Mouse (Mus musculus) bone marrow, adult 2 months (tissue): ENCODE measurements at regions not wholly inside any gene's neighbourhood (a gene's known extent, or its start where the extent isn't known, plus 50 kb on each side); places are given as distances from the start of the nearest gene placed in this dataset.

Experiments
- H3K27ac ChIP-seq: fragments of 200-500 bp; 2 replicates; pipeline ENCODE4 v1.5.1; 2012; ENCODE audit warnings: low read depth, mild to moderate bottlenecking, control low read depth, inconsistent platforms, low read length; ENCODE audit not compliant: control insufficient read depth, poor library complexity, insufficient read depth
- H3K4me1 ChIP-seq: fragments of 200-500 bp; 2 replicates; pipeline ENCODE4 v1.6.1; 2011; ENCODE audit warnings: low read length; ENCODE audit not compliant: control insufficient read depth, insufficient read depth
- H3K4me3 ChIP-seq: fragments of 200-500 bp; replicated peaks from 2 replicates; pipeline ENCODE3; 2011; ENCODE audit warnings: mild to moderate bottlenecking, low read depth, low read length, control low read depth; ENCODE audit not compliant: control insufficient read depth
- CTCF ChIP-seq: fragments of 200-500 bp; IDR thresholded peaks from 2 replicates; pipeline ENCODE4 v1.5.1; 2011; ENCODE audit warnings: low read length, control low read depth; ENCODE audit not compliant: control insufficient read depth, insufficient read depth
- POLR2A ChIP-seq: fragments of 200-500 bp; IDR thresholded peaks from 2 replicates; pipeline ENCODE4 v1.6.1; 2011; ENCODE audit warnings: low read depth, mild to moderate bottlenecking, control low read depth, low read length, borderline replicate concordance; ENCODE audit not compliant: control insufficient read depth
- WGBS: fragments of 180-500 bp; shearing (Covaris S2); methylation state at CpG from one replicate; pipeline ENCODE4 v1.1.7; 2018; 5-methylcytosine and 5-hydroxymethylcytosine counted together

GRCm38 (mm10) chr15:62284606-62285531 lies 1362.1 kb upstream of the A1bg start:
- no peak for TF ChIP-seq CTCF
- TF ChIP-seq POLR2A: no peak
- Histone ChIP-seq H3K27ac (no peak overlapping the region), H3K4me1 (no peaks in the 10 kb centered on the region; the same call in 1 of the 2 replicates), H3K4me3 (no peak overlapping the region)
- WGBS: 87% methylated on average over 7 of the region's 7 CpGs

- TF ChIP-seq POLR2A (no peak), CTCF (no peak)
- H3K4me3 ChIP-seq: no peak overlapping the region
- no peak overlapping the region for H3K27ac ChIP-seq
- no peaks in the 10 kb centered on the region; the same call in 1 of the 2 replicates for H3K4me1 ChIP-seq
- 69% methylated on average over 6 of the region's 6 CpGs for WGBS
Measured at GRCm38 (mm10) chr15:62283661-62284429, 1361.0 kb upstream of the A1bg start.

- no peak for TF ChIP-seq CTCF
- no peak for TF ChIP-seq POLR2A
- WGBS: 87% methylated on average over 9 of the region's 9 CpGs
- no peaks in the 10 kb centered on the region; the same call in 1 of the 2 replicates for H3K4me1 ChIP-seq
- no peak overlapping the region for H3K27ac ChIP-seq
- H3K4me3 ChIP-seq: no peak overlapping the region
Measured at GRCm38 (mm10) chr15:62282646-62283045, 1359.8 kb upstream of the A1bg start.

- WGBS: 81% methylated on average over 1 of the region's 1 CpGs
- no peaks in the 10 kb centered on the region for H3K4me1 ChIP-seq
- TF ChIP-seq CTCF (no peak), POLR2A (no peak)
Measured at GRCm38 (mm10) chr15:62282116-62282515, 1359.3 kb upstream of the A1bg start.

GRCm38 (mm10) chr15:62279526-62279925 lies 1356.7 kb upstream of the A1bg start:
- no peak for TF ChIP-seq POLR2A
- H3K27ac ChIP-seq: no peak overlapping the region
- no peak overlapping the region for H3K4me3 ChIP-seq
- WGBS: 84% methylated on average over 2 of the region's 2 CpGs
- no peaks in the 10 kb centered on the region for H3K4me1 ChIP-seq

More at GRCm38 (mm10) chr15:62282116-62282515, 1359.3 kb upstream of the A1bg start:
- Histone ChIP-seq H3K27ac (no peak overlapping the region), H3K4me3 (no peak overlapping the region)

GRCm38 (mm10) chr15:62274818-62275217 lies 1352.0 kb upstream of the A1bg start:
- no peak overlapping the region for H3K4me3 ChIP-seq
- no peaks in the 10 kb centered on the region for H3K4me1 ChIP-seq
- TF ChIP-seq POLR2A (no peak), CTCF (no peak)
- 83% methylated on average over 1 of the region's 1 CpGs for WGBS
- no peak overlapping the region for H3K27ac ChIP-seq

- no peak overlapping the region for H3K4me3 ChIP-seq
- WGBS: 76% methylated on average over 1 of the region's 1 CpGs
- TF ChIP-seq POLR2A: no peak
- TF ChIP-seq CTCF: no peak
Measured at GRCm38 (mm10) chr15:62273855-62274488, 1351.2 kb upstream of the A1bg start.

GRCm38 (mm10) chr15:62272755-62273154 lies 1349.9 kb upstream of the A1bg start:
- Histone ChIP-seq H3K4me1 (no peaks in the 10 kb centered on the region), H3K4me3 (no peak overlapping the region), H3K27ac (no peak overlapping the region)
- WGBS: 83% methylated on average over 2 of the region's 2 CpGs
- no peak for TF ChIP-seq CTCF
- no peak for TF ChIP-seq POLR2A

More at GRCm38 (mm10) chr15:62273855-62274488, 1351.2 kb upstream of the A1bg start:
- H3K4me1 ChIP-seq: no peaks in the 10 kb centered on the region
- H3K27ac ChIP-seq: no peak overlapping the region
